Mouse (Mus musculus) forebrain, embryonic 12.5 days (tissue): ENCODE measurements at regions not wholly inside any gene's neighbourhood (a gene's known extent, or its start where the extent isn't known, plus 50 kb on each side); places are given as distances from the start of the nearest gene placed in this dataset.

Experiments used
- ATAC-seq: fragments of 200-750 bp; cut with Nextera tagmentation; 2 replicates; pipeline ENCODE4 v1.8.0; 2017; ENCODE audit warnings: moderate TSS enrichment; ENCODE audit not compliant: low FRiP score
- H3K27ac ChIP-seq: fragments of 300-500 bp; sonication (generic); 2 replicates; pipeline ENCODE4 v1.5.1; 2016; ENCODE audit warnings: mild to moderate bottlenecking
- H3K27me3 ChIP-seq: fragments of 300-500 bp; sonication (generic); 2 replicates; pipeline ENCODE4 v1.6.1; 2016; ENCODE audit warnings: mild to moderate bottlenecking
- H3K36me3 ChIP-seq: fragments of 300-500 bp; sonication (generic); replicated peaks from 2 replicates; pipeline ENCODE4 v1.6.1; 2016; ENCODE audit warnings: mild to moderate bottlenecking
- H3K4me1 ChIP-seq: fragments of 300-500 bp; sonication (generic); 2 replicates; pipeline ENCODE4 v1.6.1; 2016
- H3K4me2 ChIP-seq: fragments of 300-500 bp; sonication (generic); 2 replicates; pipeline ENCODE4 v1.6.1; 2016; ENCODE audit warnings: mild to moderate bottlenecking, moderate library complexity
- H3K4me3 ChIP-seq: fragments of 300-500 bp; sonication (generic); replicated peaks from 2 replicates; pipeline ENCODE4 v1.5.1; 2016; ENCODE audit warnings: mild to moderate bottlenecking
- H3K9ac ChIP-seq: fragments of 300-500 bp; sonication (generic); 2 replicates; pipeline ENCODE4 v1.6.1; 2016; ENCODE audit warnings: mild to moderate bottlenecking
- H3K9me3 ChIP-seq: fragments of 300-500 bp; sonication (generic); 2 replicates; pipeline ENCODE4 v1.6.1; 2016
- WGBS: fragments of 180-500 bp; shearing (Covaris S2); methylation state at CpG from one replicate; pipeline ENCODE4 v1.1.7; 2016; 5-methylcytosine and 5-hydroxymethylcytosine counted together

DNA sequence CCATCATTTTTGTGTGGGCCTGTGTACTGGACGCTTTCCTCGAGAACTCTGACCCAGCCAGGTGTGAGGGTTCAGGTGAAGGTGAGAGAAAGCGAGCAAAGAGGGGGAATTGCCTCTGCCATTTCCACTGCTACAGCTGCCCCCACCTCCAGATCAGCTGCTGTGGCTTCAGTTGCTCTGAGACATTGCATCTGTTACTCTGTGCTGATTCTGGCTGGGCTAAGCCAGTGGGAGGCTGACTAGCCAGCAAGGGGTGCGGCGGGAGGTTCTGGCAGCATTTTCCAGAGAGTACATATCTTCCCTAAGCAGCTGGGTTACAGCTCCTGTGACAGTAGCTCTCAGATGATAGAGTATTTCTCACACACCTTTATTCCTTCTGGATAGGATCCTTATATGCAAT is 712.7 kb upstream of the Cdh18 start:
- ATAC-seq, result no peak
- no peaks in the 10 kb centered on the region for H3K9me3 ChIP-seq
- no peak overlapping the region for H3K9ac ChIP-seq
- WGBS, result 85% methylated on average over 5 of the region's 5 CpGs
- H3K4me1 ChIP-seq, result no peaks in the 10 kb centered on the region
- H3K27me3 ChIP-seq, result no peaks in the 10 kb centered on the region
- no peaks in the 10 kb centered on the region for H3K36me3 ChIP-seq
- no peak overlapping the region for H3K4me2 ChIP-seq
- no peak overlapping the region for H3K27ac ChIP-seq
- H3K4me3 ChIP-seq, result no peak overlapping the region

DNA sequence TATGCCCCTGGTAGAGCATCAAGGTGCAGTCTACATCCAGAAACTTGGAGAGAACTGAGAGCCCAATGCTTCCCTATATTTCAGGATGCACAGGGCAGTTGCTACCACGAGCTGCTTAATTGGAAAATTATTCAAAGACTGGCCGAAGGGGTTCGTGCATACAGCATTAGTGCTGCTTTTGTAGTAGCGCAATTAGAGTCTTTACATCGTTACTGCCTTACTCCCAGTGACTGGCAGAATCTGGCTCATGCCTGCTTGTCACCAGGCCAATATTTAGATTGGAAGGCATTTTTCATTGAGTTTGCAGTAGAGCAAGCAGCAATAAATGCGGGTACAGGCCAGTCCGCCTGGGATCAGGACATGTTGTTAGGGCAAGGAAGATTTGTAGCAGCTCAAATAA is 690.3 kb upstream of the Cdh18 start:
- Histone ChIP-seq H3K9ac (no peak overlapping the region), H3K27ac (no peak overlapping the region), H3K4me2 (no peak overlapping the region), H3K36me3 (no peaks in the 10 kb centered on the region), H3K27me3 (no peaks in the 10 kb centered on the region), H3K9me3 (no peaks in the 10 kb centered on the region), H3K4me3 (no peak overlapping the region), H3K4me1 (no peaks in the 10 kb centered on the region)
- WGBS, result 78% methylated on average over 7 of the region's 7 CpGs
- no peak for ATAC-seq

DNA sequence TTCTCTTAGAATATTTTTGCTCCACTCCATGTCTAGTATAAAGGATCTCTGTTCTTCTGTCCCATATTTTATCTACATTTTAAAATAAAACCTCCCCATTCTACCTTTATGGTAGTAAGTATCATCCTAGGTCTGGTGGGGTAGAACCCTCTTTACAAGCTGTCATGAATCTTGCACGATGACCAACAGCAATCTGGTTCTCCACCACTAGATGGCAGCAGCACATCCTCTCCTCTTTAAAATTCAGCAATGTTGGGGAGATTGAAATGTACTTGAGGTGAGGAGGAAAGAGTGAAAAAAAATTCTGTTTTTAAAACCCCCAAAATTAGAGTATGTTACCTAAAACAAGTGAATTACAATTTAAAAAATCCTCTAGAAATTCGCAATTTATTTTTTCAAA is 663.6 kb upstream of the Cdh18 start:
- Histone ChIP-seq H3K9ac (no peak overlapping the region), H3K27ac (no peak overlapping the region), H3K27me3 (no peaks in the 10 kb centered on the region), H3K36me3 (no peaks in the 10 kb centered on the region), H3K4me1 (no peaks in the 10 kb centered on the region), H3K4me3 (no peak overlapping the region), H3K4me2 (no peak overlapping the region), H3K9me3 (no peaks in the 10 kb centered on the region)
- peak; percentile 80 for ATAC-seq
- 20% methylated on average over 2 of the region's 2 CpGs for WGBS
